Mouse (Mus musculus) cerebellum, adult 2 months (tissue): ENCODE measurements around the gene Insm1.

Source experiments
- CTCF ChIP-seq: fragments of 200-500 bp; IDR thresholded peaks from 2 replicates; pipeline ENCODE4 v1.5.1; 2011; ENCODE audit warnings: low read depth, mild to moderate bottlenecking, control low read depth, low read length, moderate library complexity, borderline replicate concordance; ENCODE audit not compliant: insufficient read depth
- POLR2A ChIP-seq: fragments of 200-500 bp; IDR thresholded peaks from 2 replicates; pipeline ENCODE4 v1.6.1; 2011; ENCODE audit warnings: low read length, control low read depth, borderline replicate concordance; ENCODE audit not compliant: insufficient read depth

DNA sequence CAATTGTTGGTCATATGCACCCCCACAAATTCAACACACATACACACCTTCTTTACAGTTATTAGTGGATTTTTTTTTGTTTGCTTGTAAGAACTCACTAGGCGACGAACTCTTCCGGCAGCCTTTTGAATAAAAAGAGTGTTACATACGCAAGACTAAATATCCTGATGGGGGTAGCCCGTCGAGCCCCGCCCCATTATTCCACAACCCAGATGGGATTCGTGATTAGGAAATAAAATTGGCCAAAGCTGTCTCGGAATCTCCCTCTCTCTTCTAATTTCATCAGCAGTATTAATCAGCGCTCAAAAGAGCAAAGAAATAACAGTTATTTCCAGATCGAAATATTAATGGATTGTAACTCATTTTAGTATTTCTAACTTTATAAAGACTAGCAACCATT, 1.9 kb upstream of the Insm1 start:
- no peak for TF ChIP-seq POLR2A
- no peak for TF ChIP-seq CTCF
